Mouse (Mus musculus): ENCODE measurements around the gene Olfr130.

Olfr130 gene

GRCm38 (mm10) chr17:38063621-38064020 is at the start of gene Olfr130:
Olfr130 (plus strand) TSS chr17:38063921.
- DNase-seq, result no peak

- DNase-seq, result no peak
Observed at GRCm38 (mm10) chr17:38016341-38016740, 47.4 kb upstream of the Olfr130 start.

- no peak for DNase-seq
Observed at GRCm38 (mm10) chr17:38026297-38026696, 37.4 kb upstream of the Olfr130 start.

- DNase-seq, result no peak
Observed at GRCm38 (mm10) chr17:38059979-38060378, 3.7 kb upstream of the Olfr130 start, which contains the start of gene Olfr129. Olfr129 (minus strand) TSS chr17:38060079.

- no peak for DNase-seq
Observed at GRCm38 (mm10) chr17:38082364-38082763, 18.6 kb downstream of the Olfr130 start.

GRCm38 (mm10) chr17:38088593-38088992 is 24.9 kb downstream of the Olfr130 start, which contains the start of gene Olfr131:
Olfr131 (minus strand) TSS chr17:38088693.
- DNase-seq, result no peak
